Mouse (Mus musculus): ENCODE results near the gene Mfrp. TPM values are rescaled to one million over a fixed set of nuclear protein-coding genes. Genes with fewer than 3 reads are reported as not detected.
A peak's percentile ranks its signal among the peaks of the same experiment; 100 is the strongest.

The Mfrp gene
- polyA plus RNA-seq, 1 experiment from 2014 or later: 0.14 TPM

DNA sequence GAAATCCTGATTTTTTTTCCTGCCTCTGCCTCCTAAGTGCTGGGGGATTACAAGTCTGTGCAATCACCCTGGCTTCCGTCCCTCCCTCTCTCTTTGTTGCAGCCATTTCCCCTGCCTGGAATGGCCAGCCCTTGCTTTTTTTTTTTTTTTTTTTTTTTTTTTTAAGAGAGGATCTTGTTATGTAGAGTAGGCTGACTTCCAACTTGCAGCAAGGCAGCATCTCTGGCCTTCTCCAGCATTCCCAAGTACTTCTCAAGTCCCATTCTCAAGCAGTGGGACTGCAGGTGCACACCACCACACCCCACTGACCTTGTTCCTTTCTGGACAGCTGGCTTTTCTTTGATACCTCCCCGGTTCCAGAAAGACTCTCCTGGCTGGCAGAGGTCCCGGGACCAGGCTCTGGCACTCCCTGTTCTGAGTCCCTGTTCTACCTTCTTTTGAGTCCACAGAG is 25.8 kb downstream of the Mfrp start:
- Histone ChIP-seq H3K9ac (ENCODE audit: low read depth, low read length) (no peak overlapping the region), H3K9me3 (ENCODE audit: control insufficient read depth, low read length) (no peaks in the 10 kb centered on the region), H3K4me1 (replicated peaks; ENCODE audit: control insufficient read depth, insufficient read depth, low read length) (peaks cover 19% of the 10 kb centered on the region), H3K27me3 (replicated peaks; ENCODE audit: control insufficient read depth, insufficient read depth, low read length) (peaks cover 37% of the 10 kb centered on the region), H3K4me2 (no peak overlapping the region), H3K27ac (ENCODE audit: low read depth, low read length) (no peak overlapping the region), H3K4me3 (ENCODE audit: low read depth, low read length) (no peak overlapping the region), H3K36me3 (ENCODE audit: control insufficient read depth, insufficient read depth, low read length) (no peaks in the 10 kb centered on the region)
- DNase-seq (ENCODE audit: low spot score) (no peak), ATAC-seq (replicated peaks; ENCODE audit: low FRiP score) (no peak)
- 80% methylated on average over 3 of the region's 3 CpGs for WGBS

- no peak for ATAC-seq (replicated peaks; ENCODE audit: low FRiP score)
- Histone ChIP-seq H3K27ac (ENCODE audit: low read depth, low read length) (peak overlapping the region; percentile 59), H3K27me3 (replicated peaks; ENCODE audit: control insufficient read depth, insufficient read depth, low read length) (peaks cover 60% of the 10 kb centered on the region), H3K36me3 (ENCODE audit: control insufficient read depth, insufficient read depth, low read length) (no peaks in the 10 kb centered on the region), H3K4me1 (replicated peaks; ENCODE audit: control insufficient read depth, insufficient read depth, low read length) (peaks cover 25% of the 10 kb centered on the region), H3K4me2 (peak overlapping the region; percentile 69), H3K9me3 (ENCODE audit: control insufficient read depth, low read length) (no peaks in the 10 kb centered on the region), H3K4me3 (ENCODE audit: low read depth, low read length) (peak overlapping the region; percentile 41), H3K9ac (ENCODE audit: low read depth, low read length) (peak overlapping the region; percentile 40)
- DNase-seq (ENCODE audit: low spot score): no peak
- WGBS: 3% methylated on average over 9 of the region's 9 CpGs
These were observed 28.1 kb downstream of the Mfrp start for GRCm38 (mm10) chr9:44129633-44130032.

- ATAC-seq (replicated peaks; ENCODE audit: low FRiP score) (peak; percentile 32; the same call in 1 of the 2 replicates), DNase-seq (ENCODE audit: low spot score) (peak; percentile 69)
- Histone ChIP-seq H3K36me3 (ENCODE audit: control insufficient read depth, insufficient read depth, low read length) (no peaks in the 10 kb centered on the region), H3K27me3 (replicated peaks; ENCODE audit: control insufficient read depth, insufficient read depth, low read length) (peaks cover 64% of the 10 kb centered on the region), H3K9ac (ENCODE audit: low read depth, low read length) (peak overlapping the region; percentile 40), H3K4me1 (replicated peaks; ENCODE audit: control insufficient read depth, insufficient read depth, low read length) (peaks cover 29% of the 10 kb centered on the region), H3K27ac (ENCODE audit: low read depth, low read length) (peak overlapping the region; percentile 59), H3K4me3 (ENCODE audit: low read depth, low read length) (peak overlapping the region; percentile 41), H3K4me2 (peak overlapping the region; percentile 69), H3K9me3 (ENCODE audit: control insufficient read depth, low read length) (no peaks in the 10 kb centered on the region)
- under 1% methylated on average over 27 of the region's 27 CpGs for WGBS
These were observed 28.5 kb downstream of the Mfrp start for GRCm38 (mm10) chr9:44130034-44130433.

DNA sequence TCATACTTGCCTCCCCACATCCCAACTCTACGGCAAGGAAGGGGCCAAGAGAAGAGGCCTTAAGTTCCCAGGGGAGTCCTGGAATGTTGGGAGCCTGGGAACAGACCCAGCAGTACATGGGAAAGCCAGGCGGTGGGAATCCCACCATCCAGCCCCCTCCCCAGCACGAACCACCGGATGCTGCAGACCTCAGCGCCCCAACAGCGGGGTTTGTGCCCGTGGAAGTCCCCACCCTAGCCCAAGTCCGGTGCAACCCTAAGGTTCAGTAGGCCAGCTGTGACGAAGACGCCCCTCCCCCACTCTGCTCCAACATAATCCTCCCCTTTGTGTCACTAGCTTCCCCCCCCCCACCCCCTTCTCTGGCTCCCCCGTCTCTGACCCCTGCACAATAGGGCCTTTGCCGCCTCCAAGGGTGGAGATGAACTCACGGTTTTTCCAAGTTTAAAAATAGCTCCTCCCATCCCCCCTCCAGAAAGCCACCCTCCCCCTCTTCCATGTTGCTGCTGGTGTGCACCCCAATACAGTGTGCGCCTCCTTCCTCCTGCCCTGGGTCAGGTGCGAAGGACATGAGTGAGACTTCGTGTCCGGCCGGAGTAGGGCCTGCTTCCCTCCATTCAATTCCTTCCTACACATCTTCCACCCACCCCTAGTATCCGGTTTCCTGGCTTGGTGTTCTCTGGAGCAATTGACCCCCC is 29.2 kb downstream of the Mfrp start:
- DNase-seq (ENCODE audit: low spot score) (no peak), ATAC-seq (replicated peaks; ENCODE audit: low FRiP score) (no peak; the same call in 1 of the 2 replicates)
- H3K9me3 ChIP-seq (ENCODE audit: control insufficient read depth, low read length): no peaks in the 10 kb centered on the region
- no peaks in the 10 kb centered on the region for H3K36me3 ChIP-seq (ENCODE audit: control insufficient read depth, insufficient read depth, low read length)
- peak overlapping the region; percentile 30; the same call in 1 of the 2 replicates for H3K9ac ChIP-seq (ENCODE audit: low read depth, low read length)
- peak overlapping the region; percentile 69 for H3K4me2 ChIP-seq
- H3K4me3 ChIP-seq (ENCODE audit: low read depth, low read length): peak overlapping the region; percentile 41
- WGBS: 18% methylated on average over 19 of the region's 19 CpGs
- peaks cover 71% of the 10 kb centered on the region for H3K27me3 ChIP-seq (replicated peaks; ENCODE audit: control insufficient read depth, insufficient read depth, low read length)
- H3K27ac ChIP-seq (ENCODE audit: low read depth, low read length): peak overlapping the region; percentile 59
- peaks cover 29% of the 10 kb centered on the region for H3K4me1 ChIP-seq (replicated peaks; ENCODE audit: control insufficient read depth, insufficient read depth, low read length)

DNA sequence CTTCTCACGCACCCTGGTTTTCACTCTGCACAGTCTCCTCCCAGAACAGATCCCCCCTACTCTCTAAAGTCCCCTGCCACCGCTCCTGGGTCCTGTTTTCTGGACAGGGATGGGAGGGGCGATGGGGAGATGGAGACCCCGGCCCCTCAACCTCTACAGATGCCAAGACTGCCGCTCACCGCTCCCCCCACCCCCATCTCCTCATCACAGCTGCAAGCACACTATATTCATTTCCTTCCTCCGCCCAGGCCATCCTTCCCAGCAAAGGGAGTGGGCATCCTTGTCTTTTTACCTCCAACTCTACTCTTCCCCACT is 29.7 kb downstream of the Mfrp start:
- H3K27me3 ChIP-seq (replicated peaks; ENCODE audit: control insufficient read depth, insufficient read depth, low read length): peaks cover 75% of the 10 kb centered on the region
- ATAC-seq (replicated peaks; ENCODE audit: low FRiP score) (no peak), DNase-seq (ENCODE audit: low spot score) (no peak)
- peaks cover 29% of the 10 kb centered on the region for H3K4me1 ChIP-seq (replicated peaks; ENCODE audit: control insufficient read depth, insufficient read depth, low read length)
- H3K9me3 ChIP-seq (ENCODE audit: control insufficient read depth, low read length): no peaks in the 10 kb centered on the region
- no peak overlapping the region for H3K4me2 ChIP-seq
- H3K9ac ChIP-seq (ENCODE audit: low read depth, low read length): no peak overlapping the region
- no peaks in the 10 kb centered on the region for H3K36me3 ChIP-seq (ENCODE audit: control insufficient read depth, insufficient read depth, low read length)
- WGBS: 34% methylated on average over 7 of the region's 7 CpGs
- peak overlapping the region; percentile 7; the same call in 1 of the 2 replicates for H3K4me3 ChIP-seq (ENCODE audit: low read depth, low read length)
- peak overlapping the region; percentile 1; the same call in 1 of the 2 replicates for H3K27ac ChIP-seq (ENCODE audit: low read depth, low read length)

GRCm38 (mm10) chr9:44132200-44132599 is 30.7 kb downstream of the Mfrp start:
- Histone ChIP-seq H3K27me3 (replicated peaks; ENCODE audit: control insufficient read depth, insufficient read depth, low read length) (peaks cover 84% of the 10 kb centered on the region), H3K27ac (ENCODE audit: low read depth, low read length) (no peak overlapping the region), H3K9ac (ENCODE audit: low read depth, low read length) (no peak overlapping the region), H3K4me2 (no peak overlapping the region), H3K36me3 (ENCODE audit: control insufficient read depth, insufficient read depth, low read length) (no peaks in the 10 kb centered on the region), H3K4me3 (ENCODE audit: low read depth, low read length) (no peak overlapping the region), H3K9me3 (ENCODE audit: control insufficient read depth, low read length) (no peaks in the 10 kb centered on the region), H3K4me1 (replicated peaks; ENCODE audit: control insufficient read depth, insufficient read depth, low read length) (peaks cover 29% of the 10 kb centered on the region)
- ATAC-seq (replicated peaks; ENCODE audit: low FRiP score): no peak
- WGBS: 52% methylated on average over 5 of the region's 5 CpGs
- no peak for DNase-seq (ENCODE audit: low spot score)

GRCm38 (mm10) chr9:44133287-44133686 is 31.8 kb downstream of the Mfrp start:
- ATAC-seq (replicated peaks; ENCODE audit: low FRiP score): no peak
- Histone ChIP-seq H3K27ac (ENCODE audit: low read depth, low read length) (no peak overlapping the region), H3K9me3 (ENCODE audit: control insufficient read depth, low read length) (no peaks in the 10 kb centered on the region), H3K27me3 (replicated peaks; ENCODE audit: control insufficient read depth, insufficient read depth, low read length) (peaks cover 86% of the 10 kb centered on the region), H3K9ac (ENCODE audit: low read depth, low read length) (no peak overlapping the region), H3K4me1 (replicated peaks; ENCODE audit: control insufficient read depth, insufficient read depth, low read length) (peaks cover 29% of the 10 kb centered on the region), H3K36me3 (ENCODE audit: control insufficient read depth, insufficient read depth, low read length) (no peaks in the 10 kb centered on the region), H3K4me3 (ENCODE audit: low read depth, low read length) (peak overlapping the region; percentile 61), H3K4me2 (peak overlapping the region; percentile 23; the same call in 1 of the 2 replicates)
- 28% methylated on average over 2 of the region's 2 CpGs for WGBS
- no peak for DNase-seq (ENCODE audit: low spot score)

GRCm38 (mm10) chr9:44134101-44134850 is 32.7 kb downstream of the Mfrp start, which contains the start of gene Mcam:
Mcam (plus strand) TSS chr9:44134469.
- Histone ChIP-seq H3K27ac (ENCODE audit: low read depth, low read length) (no peak within 1 kb of the TSS), H3K9ac (ENCODE audit: low read depth, low read length) (peak within 1 kb of the TSS; percentile 53), H3K9me3 (ENCODE audit: control insufficient read depth, low read length) (no peaks in the 10 kb centered on the region), H3K36me3 (ENCODE audit: control insufficient read depth, insufficient read depth, low read length) (0 out of 2 replicates have a peak, but pooled peaks cover 2% of the 10 kb centered on the region), H3K4me1 (replicated peaks; ENCODE audit: control insufficient read depth, insufficient read depth, low read length) (peaks cover 28% of the 10 kb centered on the region), H3K4me2 (peak within 1 kb of the TSS; percentile 77), H3K4me3 (ENCODE audit: low read depth, low read length) (peak within 1 kb of the TSS; percentile 61), H3K27me3 (replicated peaks; ENCODE audit: control insufficient read depth, insufficient read depth, low read length) (peaks cover 79% of the 10 kb centered on the region)
- WGBS: 2% methylated on average over 55 of the region's 55 CpGs
- DNase-seq (ENCODE audit: low spot score): peak; percentile 58
- 0 out of 2 replicates have a peak, but pooled peaks have one; percentile 28 for ATAC-seq (replicated peaks; ENCODE audit: low FRiP score)
